Mouse (Mus musculus): ENCODE data around the gene Retsat. TPM values are rescaled to one million over a fixed set of nuclear protein-coding genes. Genes with fewer than 3 reads are reported as not detected.

Gene Retsat
- polyA plus RNA-seq, 1 experiment from 2014 or later: 25.2 TPM

- no peak for ATAC-seq (ENCODE audit: insufficient number of reproducible peaks, insufficient read depth, low FRiP score, low read depth)
- H3K4me2 ChIP-seq (ENCODE audit: low read length): no peak overlapping the region
- H3K27ac ChIP-seq (replicated peaks in 1 of 2; ENCODE audit: control insufficient read depth in 1 of 2, insufficient read depth in 1 of 2, low read depth in 2 of 2, low read length in 2 of 2): no peak overlapping the region
- no peaks in the 10 kb centered on the region for H3K9me3 ChIP-seq (ENCODE audit: control insufficient read depth, low read length)
- peaks cover 41% of the 10 kb centered on the region; the same call in 1 of the 2 replicates for H3K36me3 ChIP-seq (ENCODE audit: control insufficient read depth, insufficient read depth, low read length)
- no peaks in the 10 kb centered on the region for H3K27me3 ChIP-seq (ENCODE audit: control insufficient read depth, insufficient read depth, low read length)
- WGBS: 29% methylated on average over 3 of the region's 3 CpGs
- H3K9ac ChIP-seq (ENCODE audit: low read length): no peak overlapping the region
- no peak overlapping the region for H3K4me3 ChIP-seq (ENCODE audit: control insufficient read depth in 1 of 2, insufficient read depth in 1 of 2, low read depth in 1 of 2, low read length in 2 of 2)
- H3K4me1 ChIP-seq (ENCODE audit: control insufficient read depth in 2 of 2, insufficient read depth in 2 of 2, low read length in 2 of 2): no peaks in the 10 kb centered on the region
These were observed 26.4 kb upstream of the Retsat start for GRCm38 (mm10) chr6:72571826-72572225.

- Histone ChIP-seq H3K27ac (replicated peaks in 1 of 2; ENCODE audit: control insufficient read depth in 1 of 2, insufficient read depth in 1 of 2, low read depth in 2 of 2, low read length in 2 of 2) (no peak overlapping the region), H3K27me3 (ENCODE audit: control insufficient read depth, insufficient read depth, low read length) (no peaks in the 10 kb centered on the region), H3K4me1 (ENCODE audit: control insufficient read depth in 2 of 2, insufficient read depth in 2 of 2, low read length in 2 of 2) (no peaks in the 10 kb centered on the region), H3K4me3 (ENCODE audit: control insufficient read depth in 1 of 2, insufficient read depth in 1 of 2, low read depth in 1 of 2, low read length in 2 of 2) (no peak overlapping the region), H3K9ac (ENCODE audit: low read length) (no peak overlapping the region), H3K9me3 (ENCODE audit: control insufficient read depth, low read length) (no peaks in the 10 kb centered on the region), H3K36me3 (ENCODE audit: control insufficient read depth, insufficient read depth, low read length) (peaks cover 48% of the 10 kb centered on the region; the same call in 1 of the 2 replicates), H3K4me2 (ENCODE audit: low read length) (no peak overlapping the region)
- WGBS: 80% methylated on average over 3 of the region's 3 CpGs
- ATAC-seq (ENCODE audit: insufficient number of reproducible peaks, insufficient read depth, low FRiP score, low read depth): no peak
These were observed 22.2 kb upstream of the Retsat start for GRCm38 (mm10) chr6:72576041-72576440.

GRCm38 (mm10) chr6:72581625-72582382 is 16.5 kb upstream of the Retsat start:
- no peak overlapping the region for H3K4me2 ChIP-seq (ENCODE audit: low read length)
- no peak for ATAC-seq (ENCODE audit: insufficient number of reproducible peaks, insufficient read depth, low FRiP score, low read depth)
- no peaks in the 10 kb centered on the region for H3K27me3 ChIP-seq (ENCODE audit: control insufficient read depth, insufficient read depth, low read length)
- H3K36me3 ChIP-seq (ENCODE audit: control insufficient read depth, insufficient read depth, low read length): peaks cover 23% of the 10 kb centered on the region; the same call in 1 of the 2 replicates
- H3K27ac ChIP-seq (replicated peaks in 1 of 2; ENCODE audit: control insufficient read depth in 1 of 2, insufficient read depth in 1 of 2, low read depth in 2 of 2, low read length in 2 of 2): no peak overlapping the region
- WGBS: 77% methylated on average over 11 of the region's 11 CpGs
- H3K9me3 ChIP-seq (ENCODE audit: control insufficient read depth, low read length): no peaks in the 10 kb centered on the region
- no peaks in the 10 kb centered on the region for H3K4me1 ChIP-seq (ENCODE audit: control insufficient read depth in 2 of 2, insufficient read depth in 2 of 2, low read length in 2 of 2)
- H3K4me3 ChIP-seq (ENCODE audit: control insufficient read depth in 1 of 2, insufficient read depth in 1 of 2, low read depth in 1 of 2, low read length in 2 of 2): no peak overlapping the region
- H3K9ac ChIP-seq (ENCODE audit: low read length): no peak overlapping the region

GRCm38 (mm10) chr6:72583211-72583839 is 14.9 kb upstream of the Retsat start:
- no peaks in the 10 kb centered on the region for H3K4me1 ChIP-seq (ENCODE audit: control insufficient read depth in 2 of 2, insufficient read depth in 2 of 2, low read length in 2 of 2)
- no peak overlapping the region for H3K4me3 ChIP-seq (ENCODE audit: control insufficient read depth in 1 of 2, insufficient read depth in 1 of 2, low read depth in 1 of 2, low read length in 2 of 2)
- WGBS: 77% methylated on average over 4 of the region's 4 CpGs
- H3K9me3 ChIP-seq (ENCODE audit: control insufficient read depth, low read length): no peaks in the 10 kb centered on the region
- H3K9ac ChIP-seq (ENCODE audit: low read length): no peak overlapping the region
- no peaks in the 10 kb centered on the region for H3K27me3 ChIP-seq (ENCODE audit: control insufficient read depth, insufficient read depth, low read length)
- peaks cover 33% of the 10 kb centered on the region; the same call in 1 of the 2 replicates for H3K36me3 ChIP-seq (ENCODE audit: control insufficient read depth, insufficient read depth, low read length)
- no peak overlapping the region for H3K27ac ChIP-seq (replicated peaks in 1 of 2; ENCODE audit: control insufficient read depth in 1 of 2, insufficient read depth in 1 of 2, low read depth in 2 of 2, low read length in 2 of 2)
- no peak overlapping the region for H3K4me2 ChIP-seq (ENCODE audit: low read length)
- ATAC-seq (ENCODE audit: insufficient number of reproducible peaks, insufficient read depth, low FRiP score, low read depth): no peak

- Histone ChIP-seq H3K4me1 (ENCODE audit: control insufficient read depth in 2 of 2, insufficient read depth in 2 of 2, low read length in 2 of 2) (no peaks in the 10 kb centered on the region), H3K27ac (replicated peaks in 1 of 2; ENCODE audit: control insufficient read depth in 1 of 2, insufficient read depth in 1 of 2, low read depth in 2 of 2, low read length in 2 of 2) (no peak overlapping the region), H3K36me3 (ENCODE audit: control insufficient read depth, insufficient read depth, low read length) (peaks cover 29% of the 10 kb centered on the region; the same call in 1 of the 2 replicates), H3K9me3 (ENCODE audit: control insufficient read depth, low read length) (no peaks in the 10 kb centered on the region), H3K9ac (ENCODE audit: low read length) (no peak overlapping the region), H3K4me2 (ENCODE audit: low read length) (no peak overlapping the region), H3K4me3 (ENCODE audit: control insufficient read depth in 1 of 2, insufficient read depth in 1 of 2, low read depth in 1 of 2, low read length in 2 of 2) (no peak overlapping the region), H3K27me3 (ENCODE audit: control insufficient read depth, insufficient read depth, low read length) (no peaks in the 10 kb centered on the region)
- WGBS: 78% methylated on average over 11 of the region's 11 CpGs
- no peak for ATAC-seq (ENCODE audit: insufficient number of reproducible peaks, insufficient read depth, low FRiP score, low read depth)
These were observed 14.1 kb upstream of the Retsat start for GRCm38 (mm10) chr6:72584154-72584553.

- Histone ChIP-seq H3K4me1 (ENCODE audit: control insufficient read depth in 2 of 2, insufficient read depth in 2 of 2, low read length in 2 of 2) (no peaks in the 10 kb centered on the region; a peak in 1 of 4 replicates), H3K9ac (ENCODE audit: low read length) (no peak overlapping the region), H3K4me3 (ENCODE audit: control insufficient read depth in 1 of 2, insufficient read depth in 1 of 2, low read depth in 1 of 2, low read length in 2 of 2) (no peak overlapping the region), H3K27me3 (ENCODE audit: control insufficient read depth, insufficient read depth, low read length) (no peaks in the 10 kb centered on the region), H3K4me2 (ENCODE audit: low read length) (no peak overlapping the region), H3K27ac (replicated peaks in 1 of 2; ENCODE audit: control insufficient read depth in 1 of 2, insufficient read depth in 1 of 2, low read depth in 2 of 2, low read length in 2 of 2) (no peak overlapping the region), H3K9me3 (ENCODE audit: control insufficient read depth, low read length) (no peaks in the 10 kb centered on the region), H3K36me3 (ENCODE audit: control insufficient read depth, insufficient read depth, low read length) (0 out of 2 replicates have a peak, but pooled peaks cover 17% of the 10 kb centered on the region)
- 84% methylated on average over 3 of the region's 3 CpGs for WGBS
- ATAC-seq (ENCODE audit: insufficient number of reproducible peaks, insufficient read depth, low FRiP score, low read depth): no peak
These were observed 11.6 kb upstream of the Retsat start for GRCm38 (mm10) chr6:72586701-72587100.

GRCm38 (mm10) chr6:72588307-72588706 is 10.0 kb upstream of the Retsat start:
- Histone ChIP-seq H3K27ac (replicated peaks in 1 of 2; ENCODE audit: control insufficient read depth in 1 of 2, insufficient read depth in 1 of 2, low read depth in 2 of 2, low read length in 2 of 2) (no peak overlapping the region), H3K9me3 (ENCODE audit: control insufficient read depth, low read length) (no peaks in the 10 kb centered on the region), H3K9ac (ENCODE audit: low read length) (no peak overlapping the region), H3K4me1 (ENCODE audit: control insufficient read depth in 2 of 2, insufficient read depth in 2 of 2, low read length in 2 of 2) (no peaks in the 10 kb centered on the region; a peak in 1 of 4 replicates), H3K4me2 (ENCODE audit: low read length) (no peak overlapping the region), H3K36me3 (ENCODE audit: control insufficient read depth, insufficient read depth, low read length) (peaks cover 17% of the 10 kb centered on the region; the same call in 1 of the 2 replicates), H3K4me3 (ENCODE audit: control insufficient read depth in 1 of 2, insufficient read depth in 1 of 2, low read depth in 1 of 2, low read length in 2 of 2) (no peak overlapping the region), H3K27me3 (ENCODE audit: control insufficient read depth, insufficient read depth, low read length) (no peaks in the 10 kb centered on the region)
- ATAC-seq (ENCODE audit: insufficient number of reproducible peaks, insufficient read depth, low FRiP score, low read depth): no peak

Data from heart, embryonic 14.5 days (tissue).